Mouse (Mus musculus) lung, adult 2 months (tissue): Measurements from ENCODE around the gene Hibch.

Source experiments
- CTCF ChIP-seq: fragments of 200-500 bp; IDR thresholded peaks from 2 replicates; pipeline ENCODE4 v1.5.1; 2011; ENCODE audit warnings: mild to moderate bottlenecking, low read length, control low read depth; ENCODE audit not compliant: insufficient read depth
- POLR2A ChIP-seq: fragments of 200-500 bp; IDR thresholded peaks from 2 replicates; pipeline ENCODE4 v1.6.1; 2011; ENCODE audit warnings: low read depth, mild to moderate bottlenecking, control low read depth, low read length, borderline replicate concordance; ENCODE audit errors: extremely low read depth

DNA sequence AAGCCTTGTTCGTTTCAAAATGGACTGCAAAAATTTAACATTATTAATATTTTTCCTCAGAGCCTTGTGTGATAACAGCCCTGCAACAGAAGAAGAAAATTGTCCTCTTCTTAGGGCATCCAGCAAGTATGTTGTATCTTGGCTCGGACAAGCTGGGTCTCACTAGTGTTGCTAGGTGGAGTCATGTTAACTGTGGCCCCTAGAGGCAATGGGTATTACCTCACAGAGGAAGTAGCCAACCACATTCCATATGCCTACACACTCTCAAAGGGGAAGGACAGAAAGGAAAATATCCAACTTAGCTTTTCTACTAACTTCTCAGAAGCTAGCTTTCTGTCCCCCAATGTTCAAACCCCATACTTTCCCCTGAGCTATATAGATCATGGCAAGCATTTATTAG lies 118.4 kb downstream of the Hibch start:
- TF ChIP-seq POLR2A (no peak), CTCF (no peak)
